Mouse (Mus musculus) G1E (cell line): Measurements from ENCODE around the gene Ibtk.

ENCODE experiments used
- CTCF ChIP-seq: IDR thresholded peaks from 2 replicates; pipeline ENCODE4 v1.5.1; 2012; ENCODE audit warnings: low read depth, low read length, inconsistent platforms, mixed read lengths
- GATA2 ChIP-seq: IDR thresholded peaks from 2 replicates; pipeline ENCODE4 v1.6.1; 2012; ENCODE audit warnings: low read depth, low read length, inconsistent platforms, borderline replicate concordance
- POLR2AphosphoS5 ChIP-seq: IDR thresholded peaks from 2 replicates; pipeline ENCODE4 v1.6.1; 2012; ENCODE audit warnings: low read depth, low read length, inconsistent platforms; ENCODE audit not compliant: insufficient replicate concordance
- TAL1 ChIP-seq: conservative IDR thresholded peaks from 2 replicates; pipeline ENCODE4 v1.6.1; 2012; ENCODE audit warnings: low read depth, low read length, inconsistent platforms, mixed read lengths

DNA sequence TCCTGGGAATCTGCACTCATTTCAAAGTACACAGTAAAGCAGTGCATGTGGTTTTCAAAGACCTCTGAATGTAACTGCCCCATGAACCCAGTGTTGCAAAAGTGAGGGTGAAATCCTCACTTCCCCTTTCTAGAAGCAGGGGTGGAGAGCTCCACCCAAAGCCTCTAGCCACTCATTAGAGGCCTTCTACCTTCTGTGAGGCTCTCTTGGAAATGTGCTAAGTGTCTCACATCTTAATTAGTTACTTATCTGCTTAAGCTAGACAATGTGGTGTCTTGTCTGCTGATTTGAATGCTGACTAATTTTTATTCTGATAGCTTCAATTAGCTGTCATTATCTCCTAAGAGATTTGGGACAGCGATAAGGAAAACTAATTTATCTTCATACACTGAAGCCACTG, 13.3 kb upstream of the Ibtk start:
- TF ChIP-seq POLR2AphosphoS5 (no peak), CTCF (no peak), GATA2 (no peak), TAL1 (no peak)
